Mouse (Mus musculus): Measurements from ENCODE around the gene Cotl1.

DNA sequence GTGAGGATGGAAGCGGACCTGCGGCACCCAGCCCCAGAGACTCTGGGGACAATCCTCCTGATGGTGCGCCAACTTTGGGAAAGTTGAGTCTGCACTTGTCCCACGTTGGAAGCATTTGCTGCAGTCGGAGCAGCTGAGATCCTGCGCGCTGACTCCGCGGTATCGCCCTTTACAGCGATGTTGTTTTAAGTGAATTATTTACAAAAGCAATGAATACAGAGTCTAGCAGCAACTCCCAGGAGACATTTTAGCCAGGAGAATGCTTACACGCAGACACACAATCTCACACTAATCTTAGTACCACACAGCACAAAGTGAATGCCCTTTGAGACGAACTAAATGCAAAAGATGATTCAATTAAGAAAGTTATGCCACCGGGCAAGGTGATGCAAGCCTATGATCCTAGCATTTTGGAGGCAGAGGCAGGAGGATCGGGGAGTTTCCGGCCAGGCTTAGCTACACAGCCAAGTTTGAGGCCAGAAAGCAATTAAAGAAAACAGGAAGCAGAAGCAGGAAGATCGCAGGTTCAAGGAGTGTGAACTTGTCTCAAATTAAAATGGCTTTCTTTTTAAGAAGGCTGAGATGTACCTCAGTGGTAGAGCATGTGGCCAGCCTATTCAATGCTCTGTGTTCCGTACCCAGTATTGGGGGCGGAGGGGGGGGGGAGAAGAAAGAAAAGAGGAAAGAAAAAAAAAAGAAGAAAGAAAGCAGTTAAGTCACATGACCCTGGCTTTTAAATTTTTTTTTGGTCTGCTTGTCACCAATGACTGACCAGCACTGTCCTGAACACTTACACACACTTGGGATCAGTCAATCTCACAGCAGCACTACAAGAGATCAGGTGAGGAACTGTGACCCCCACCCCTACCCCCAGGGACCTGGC lies 2.0 kb downstream of the Cotl1 start:
- TF ChIP-seq CTCF (IDR thresholded peaks at IDR 0.05; ENCODE audit: low read depth), result no peak
- TF ChIP-seq EP300 (optimal IDR thresholded peaks at IDR 0.05), result no peak

Measured in stomach, postnatal 0 days (tissue).